Mouse (Mus musculus) B cell, adult 62 days (primary cell): ENCODE measurements around the gene Gnpnat1. TPM values are rescaled to one million over a fixed set of nuclear protein-coding genes. Genes with fewer than 3 reads are reported as not detected.

ENCODE experiments used
- total RNA-seq: library from RNA; stranded (reverse); gene quantifications from 4 replicates; pipeline ENCODE4 v1.2.4, GENCODE M21; 2023

The Gnpnat1 gene
- total RNA-seq = 10.5 to 16.4 TPM (median 14.4 TPM) in 4 replicates

DNA sequence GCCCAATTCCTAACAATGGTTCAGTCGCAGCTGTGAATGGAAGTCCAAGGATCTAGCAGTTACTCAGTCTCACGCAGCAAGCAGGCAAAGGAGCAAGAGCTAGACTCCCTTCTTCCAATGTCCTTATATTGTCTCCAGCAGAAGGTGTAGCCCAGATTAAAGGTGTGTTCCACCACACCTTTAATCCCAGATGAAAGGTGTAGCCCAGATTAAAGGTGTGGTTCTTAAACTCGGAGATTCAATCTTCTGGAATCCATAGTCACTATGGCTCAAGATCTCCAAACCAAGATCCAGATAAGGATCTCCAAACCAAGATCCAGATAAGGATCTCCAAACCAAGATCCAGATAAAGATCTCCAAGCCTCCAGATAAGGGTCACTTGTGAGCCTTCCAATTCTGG lies at the start of gene Gnpnat1:
TSS of gene Gnpnat1 (minus strand) at position 101 of the 400 bp plus-strand sequence.

DNA sequence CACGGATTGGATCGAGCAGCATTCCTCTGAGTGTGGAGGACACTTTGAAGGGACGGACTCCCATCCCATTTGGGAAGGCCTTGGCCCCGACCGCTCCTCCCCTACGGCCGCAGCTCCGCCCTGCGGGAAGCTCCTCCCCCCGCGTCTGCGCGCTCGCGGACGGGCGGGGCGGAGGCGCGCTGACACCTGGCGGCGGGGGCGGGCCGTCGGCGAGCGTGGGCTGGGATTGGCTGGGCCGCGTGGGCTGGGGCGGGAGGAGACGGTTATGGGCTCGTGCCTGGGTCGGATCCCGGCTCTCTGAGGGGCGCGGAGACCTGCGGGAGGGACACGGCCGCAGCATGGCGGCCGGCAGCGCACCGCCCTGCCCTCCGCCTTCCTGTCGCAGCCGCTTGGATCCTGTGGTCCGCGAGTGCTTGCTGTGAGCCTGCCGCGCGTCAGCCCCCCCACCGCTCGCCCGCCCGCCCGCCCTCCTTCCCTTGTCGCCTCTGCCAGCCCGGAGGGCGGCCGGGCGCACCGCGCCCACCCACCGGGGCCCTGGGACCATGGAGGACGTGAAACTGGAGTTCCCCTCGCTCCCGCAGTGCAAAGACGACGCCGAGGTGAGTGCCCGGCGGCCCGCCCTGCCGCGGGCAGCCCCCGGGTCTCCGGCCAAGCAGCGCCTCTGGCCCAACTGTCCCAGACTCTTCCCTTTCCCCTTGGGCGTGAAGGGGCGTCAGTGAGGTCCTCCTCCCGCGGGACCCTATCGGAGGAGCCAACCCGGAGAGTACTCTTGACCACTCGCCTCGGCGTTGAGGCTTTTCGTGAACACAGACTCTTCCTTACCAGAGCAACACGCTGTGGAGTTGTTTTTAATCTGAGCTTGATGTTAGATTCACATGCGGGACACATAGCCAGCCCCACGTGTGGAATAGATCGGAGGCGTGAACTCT lies 53.5 kb downstream of the Gnpnat1 start, which contains the start of gene Styx:
TSS of gene Styx (plus strand) at position 163 of the 929 bp plus-strand sequence.

GRCm38 (mm10) chr14:45329589-45330181 lies 75.0 kb downstream of the Gnpnat1 start, which contains the start of gene Psmc6:
Gene Psmc6, plus strand, starts transcription at chr14:45329788.

Other genes starting within 250 kb of the Gnpnat1 start
- 59.2 to 76.3 TPM (median 64.3 TPM) in 4 replicates for gene Gpr137c, start 185.2 kb downstream of the Gnpnat1 start, total RNA-seq
- gene Txndc16, start 184.6 kb downstream of the Gnpnat1 start, total RNA-seq = 253 to 286 TPM (median 269 TPM) in 4 replicates
- 14.5 to 26.2 TPM (median 18.8 TPM) in 4 replicates for gene Ero1l, start 86.1 kb downstream of the Gnpnat1 start, total RNA-seq
- 83.3 to 107 TPM (median 94.0 TPM) in 4 replicates for gene Psmc6, start 75.1 kb downstream of the Gnpnat1 start, total RNA-seq
- gene Styx, start 53.8 kb downstream of the Gnpnat1 start, total RNA-seq = 31.2 to 40.2 TPM (median 35.4 TPM) in 4 replicates
- gene Fermt2, start 125.2 kb upstream of the Gnpnat1 start, total RNA-seq = not detected in 4 replicates